Mouse (Mus musculus) midbrain, postnatal 0 days (tissue): ENCODE data around the gene Pcgf1. TPM values are rescaled to one million over a fixed set of nuclear protein-coding genes. Genes with fewer than 3 reads are reported as not detected.
A peak's percentile ranks its signal among the peaks of the same experiment; 100 is the strongest.

Source experiments
- ATAC-seq: fragments of 200-750 bp; cut with Nextera tagmentation; 2 replicates; pipeline ENCODE4 v1.8.0; 2017; ENCODE audit warnings: moderate number of reproducible peaks, mild to moderate bottlenecking, moderate TSS enrichment, moderate library complexity; ENCODE audit not compliant: low FRiP score
- DNase-seq: peaks from one replicate; pipeline ENCODE4 v3.0.0-alpha.2; 2015; ENCODE audit warnings: low spot score
- H3K27ac ChIP-seq: fragments of 300-500 bp; sonication (generic); 2 replicates; pipeline ENCODE4 v1.5.1; 2014; ENCODE audit warnings: low read depth, mild to moderate bottlenecking, low read length, mixed read lengths
- H3K27me3 ChIP-seq: fragments of 300-500 bp; sonication (generic); 2 replicates; pipeline ENCODE4 v1.6.1; 2014; ENCODE audit warnings: low read length, control low read depth, mixed read lengths; ENCODE audit not compliant: insufficient read depth
- H3K36me3 ChIP-seq: fragments of 300-500 bp; sonication (generic); 2 replicates; pipeline ENCODE4 v1.6.1; 2014; ENCODE audit warnings: low read length, control low read depth, mixed read lengths; ENCODE audit not compliant: insufficient read depth
- H3K4me1 ChIP-seq: fragments of 300-500 bp; sonication (generic); 2 replicates; pipeline ENCODE4 v1.6.1; 2014; ENCODE audit warnings: mild to moderate bottlenecking, control low read depth, antibody characterized with exemption, low read length, mixed read lengths; ENCODE audit not compliant: insufficient read depth
- H3K4me2 ChIP-seq: fragments of 300-500 bp; sonication (generic); 2 replicates; pipeline ENCODE4 v1.6.1; 2014; ENCODE audit warnings: low read depth, mild to moderate bottlenecking, low read length, mixed read lengths; ENCODE audit not compliant: poor library complexity, severe bottlenecking
- H3K4me3 ChIP-seq: fragments of 300-500 bp; sonication (generic); 2 replicates; pipeline ENCODE4 v1.5.1; 2014; ENCODE audit warnings: low read depth, mild to moderate bottlenecking, low read length, moderate library complexity
- H3K9ac ChIP-seq: fragments of 300-500 bp; sonication (generic); replicated peaks from 2 replicates; pipeline ENCODE4 v1.6.1; 2014; ENCODE audit warnings: mild to moderate bottlenecking, low read length, moderate library complexity, mixed read lengths; ENCODE audit not compliant: poor library complexity, severe bottlenecking
- H3K9me3 ChIP-seq: fragments of 300-500 bp; sonication (generic); 2 replicates; pipeline ENCODE4 v1.6.1; 2016; ENCODE audit warnings: low read length, control low read depth
- CTCF ChIP-seq: IDR thresholded peaks from 2 replicates; pipeline ENCODE4 v1.5.1; 2016; ENCODE audit warnings: antibody characterized with exemption, mild to moderate bottlenecking
- WGBS: fragments of 180-500 bp; shearing (Covaris S2); extraction: QIAGEN DNeasy Blood & Tissue Kit; methylation state at CpG from one replicate; pipeline ENCODE4 v1.1.7; 2014; 5-methylcytosine and 5-hydroxymethylcytosine counted together
- microRNA counts: library from miRNA; unstranded; fragments of <30 nt; microRNA quantifications from one replicate; lab custom pipeline; 2015
- microRNA-seq: library from miRNA; unstranded; fragments of <30 nt; microRNA quantifications from one replicate; pipeline ENCODE4, GENCODE M21; 2016; ENCODE audit warnings: borderline number of aligned reads
- polyA plus RNA-seq: library from polyadenylated mRNA; unstranded; fragments of >200 nt; fragmentation: Nextera tagmentation; extraction: Ambion mirVana; gene quantifications from 2 replicates; pipeline ENCODE4 v1.2.1, GENCODE M21; 2015
- total RNA-seq: library from RNA; depleted of rRNA; stranded (reverse); fragments of >200 nt; gene quantifications from 2 replicates; pipeline ENCODE4 v1.2.3, GENCODE M21; 2014; rRNA removed

Gene Pcgf1
- total and polyA plus RNA-seq, 2 experiments from 2014 or later = 11.8 to 30.4 TPM

- peak overlapping the region; percentile 80 for H3K4me2 ChIP-seq
- DNase-seq = peak; percentile 98
- H3K4me3 ChIP-seq = peak overlapping the region; percentile 66
- peak; percentile 32; the same call in 1 of the 2 replicates for ATAC-seq
- under 1% methylated on average over 30 of the region's 30 CpGs for WGBS
- H3K27me3 ChIP-seq = no peaks in the 10 kb centered on the region
- no peak for TF ChIP-seq CTCF
- H3K36me3 ChIP-seq = no peaks in the 10 kb centered on the region
- peak overlapping the region; percentile 47 for H3K9ac ChIP-seq
- H3K27ac ChIP-seq = no peak overlapping the region
- peaks cover 7% of the 10 kb centered on the region; the same call in 1 of the 2 replicates for H3K4me1 ChIP-seq
- no peaks in the 10 kb centered on the region for H3K9me3 ChIP-seq
These were observed 47.2 kb downstream of the Pcgf1 start for GRCm38 (mm10) chr6:83124851-83125312.

- Histone ChIP-seq H3K27ac (no peak within 1 kb of the TSS), H3K9me3 (no peaks in the 10 kb centered on the region), H3K9ac (peak within 1 kb of the TSS; percentile 47), H3K4me1 (peaks cover 3% of the 10 kb centered on the region; the same call in 1 of the 2 replicates), H3K4me3 (peak within 1 kb of the TSS; percentile 66), H3K36me3 (no peaks in the 10 kb centered on the region), H3K4me2 (peak within 1 kb of the TSS; percentile 80), H3K27me3 (no peaks in the 10 kb centered on the region)
- 19% methylated on average over 5 of the region's 5 CpGs for WGBS
- ATAC-seq = no peak
- DNase-seq = no peak
- no peak for TF ChIP-seq CTCF
These were observed 47.7 kb downstream of the Pcgf1 start, which contains the start of gene Ino80b for GRCm38 (mm10) chr6:83125331-83125730. Gene Ino80b (minus strand): TSS chr6:83125431.

GRCm38 (mm10) chr6:83127419-83127818, 49.8 kb downstream of the Pcgf1 start:
- Histone ChIP-seq H3K4me2 (no peak overlapping the region), H3K4me3 (no peak overlapping the region), H3K27ac (no peak overlapping the region), H3K36me3 (no peaks in the 10 kb centered on the region), H3K9ac (no peak overlapping the region), H3K9me3 (no peaks in the 10 kb centered on the region), H3K27me3 (no peaks in the 10 kb centered on the region), H3K4me1 (no peaks in the 10 kb centered on the region; the same call in 1 of the 2 replicates)
- peak; percentile 40; the same call in 1 of the 2 replicates for TF ChIP-seq CTCF
- WGBS = 97% methylated on average over 5 of the region's 5 CpGs
- ATAC-seq (no peak), DNase-seq (no peak)

MicroRNA genes within 50 kb of the gene (microRNA counts, 519-probe panel; counts per million panel counts)
- 528 counts per million, percentile 58 among the panel's probes with 10 or more counts for microRNA mmu-miR-3470a+mmu-miR-3470b (lab: Ali Mortazavi, UCI)

Small RNAs within 50 kb of the gene (microRNA-seq; reads per million reads assigned to microRNA genes)
- gene Mir3470a (not detected), gene Mir7040 (not detected)

Other genes with a start within 250 kb of the Pcgf1 start
- gene Sema4f, start 138.1 kb upstream of the Pcgf1 start, total RNA-seq = 15.4 and 15.5 TPM in 2 replicates
- gene Sema4f, start 138.1 kb upstream of the Pcgf1 start, polyA plus RNA-seq = 16.6 and 16.9 TPM in 2 replicates
- 1.2 TPM in 1 of 2 replicates, not detected in the other for gene M1ap, start 131.0 kb upstream of the Pcgf1 start, total RNA-seq
- gene M1ap, start 131.0 kb upstream of the Pcgf1 start, polyA plus RNA-seq = 0.12 TPM in 1 of 2 replicates, not detected in the other
- 3.9 and 5.0 TPM in 2 replicates for gene Dok1, start 44.4 kb upstream of the Pcgf1 start, total RNA-seq
- 1.1 and 2.3 TPM in 2 replicates for gene Dok1, start 44.4 kb upstream of the Pcgf1 start, polyA plus RNA-seq
- gene Loxl3, start 43.7 kb upstream of the Pcgf1 start, total RNA-seq = 6.9 and 7.3 TPM in 2 replicates
- 4.7 and 5.6 TPM in 2 replicates for gene Loxl3, start 43.7 kb upstream of the Pcgf1 start, polyA plus RNA-seq
- 180 and 190 TPM in 2 replicates for gene Aup1, start 23.3 kb upstream of the Pcgf1 start, total RNA-seq
- 130 and 155 TPM in 2 replicates for gene Aup1, start 23.3 kb upstream of the Pcgf1 start, polyA plus RNA-seq
- gene Htra2, start 22.6 kb upstream of the Pcgf1 start, total RNA-seq = 45.4 and 56.5 TPM in 2 replicates
- 87.8 and 93.4 TPM in 2 replicates for gene Htra2, start 22.6 kb upstream of the Pcgf1 start, polyA plus RNA-seq
- 0.09 and 0.11 TPM in 2 replicates for gene Dqx1, start 20.0 kb upstream of the Pcgf1 start, total RNA-seq
- 0.30 and 0.32 TPM in 2 replicates for gene Dqx1, start 20.0 kb upstream of the Pcgf1 start, polyA plus RNA-seq
- not detected in 2 replicates for gene Tlx2, start 7.6 kb upstream of the Pcgf1 start, total RNA-seq
- gene Tlx2, start 7.6 kb upstream of the Pcgf1 start, polyA plus RNA-seq = not detected in 2 replicates
- gene Lbx2, start 8.5 kb downstream of the Pcgf1 start, total RNA-seq = not detected in 2 replicates
- 0.26 TPM in 1 of 2 replicates, not detected in the other for gene Lbx2, start 8.5 kb downstream of the Pcgf1 start, polyA plus RNA-seq
- gene Ccdc142, start 23.7 kb downstream of the Pcgf1 start, total RNA-seq = 13.6 and 26.0 TPM in 2 replicates
- 6.0 TPM in 2 replicates for gene Ccdc142, start 23.7 kb downstream of the Pcgf1 start, polyA plus RNA-seq
- gene Gm42688, start 23.7 kb downstream of the Pcgf1 start, total RNA-seq = 4.4 and 8.1 TPM in 2 replicates
- gene Gm42688, start 23.7 kb downstream of the Pcgf1 start, polyA plus RNA-seq = 3.5 and 4.4 TPM in 2 replicates
- 46.4 and 57.2 TPM in 2 replicates for gene Mrpl53, start 31.2 kb downstream of the Pcgf1 start, total RNA-seq
- 115 and 118 TPM in 2 replicates for gene Mrpl53, start 31.2 kb downstream of the Pcgf1 start, polyA plus RNA-seq
- gene Mogs, start 37.6 kb downstream of the Pcgf1 start, total RNA-seq = 32.6 and 40.3 TPM in 2 replicates
- 18.8 and 19.8 TPM in 2 replicates for gene Mogs, start 37.6 kb downstream of the Pcgf1 start, polyA plus RNA-seq
- gene Wbp1, start 43.7 kb downstream of the Pcgf1 start, total RNA-seq = 152 and 199 TPM in 2 replicates
- gene Wbp1, start 43.7 kb downstream of the Pcgf1 start, polyA plus RNA-seq = 85.3 and 91.6 TPM in 2 replicates
- 29.4 and 40.9 TPM in 2 replicates for gene Ino80b, start 47.6 kb downstream of the Pcgf1 start, total RNA-seq
- gene Ino80b, start 47.6 kb downstream of the Pcgf1 start, polyA plus RNA-seq = 14.6 and 16.2 TPM in 2 replicates
- gene Rtkn, start 57.6 kb downstream of the Pcgf1 start, total RNA-seq = 24.3 and 30.9 TPM in 2 replicates
- 12.5 and 14.6 TPM in 2 replicates for gene Rtkn, start 57.6 kb downstream of the Pcgf1 start, polyA plus RNA-seq
- gene Wdr54, start 78.5 kb downstream of the Pcgf1 start, total RNA-seq = 12.7 and 15.9 TPM in 2 replicates
- 21.5 and 27.5 TPM in 2 replicates for gene Wdr54, start 78.5 kb downstream of the Pcgf1 start, polyA plus RNA-seq
- 15.6 and 20.5 TPM in 2 replicates for gene 1700003E16Rik, start 78.5 kb downstream of the Pcgf1 start, total RNA-seq
- 18.0 and 18.2 TPM in 2 replicates for gene 1700003E16Rik, start 78.5 kb downstream of the Pcgf1 start, polyA plus RNA-seq
- gene Dctn1, start 88.1 kb downstream of the Pcgf1 start, total RNA-seq = 126 and 129 TPM in 2 replicates
- 166 TPM in 2 replicates for gene Dctn1, start 88.1 kb downstream of the Pcgf1 start, polyA plus RNA-seq
- gene Slc4a5, start 142.0 kb downstream of the Pcgf1 start, total RNA-seq = 0.57 and 3.3 TPM in 2 replicates
- 0.16 and 0.25 TPM in 2 replicates for gene Slc4a5, start 142.0 kb downstream of the Pcgf1 start, polyA plus RNA-seq
- 19.2 and 24.0 TPM in 2 replicates for gene Mthfd2, start 248.0 kb downstream of the Pcgf1 start, total RNA-seq
- 27.0 and 32.0 TPM in 2 replicates for gene Mthfd2, start 248.0 kb downstream of the Pcgf1 start, polyA plus RNA-seq
- 23.2 and 31.6 TPM in 2 replicates for gene Mob1a, start 248.1 kb downstream of the Pcgf1 start, total RNA-seq
- gene Mob1a, start 248.1 kb downstream of the Pcgf1 start, polyA plus RNA-seq = 8.7 and 9.0 TPM in 2 replicates